Mouse (Mus musculus) forebrain, embryonic 16.5 days (tissue): ENCODE data around the gene Ube2z. TPM values are rescaled to one million over a fixed set of nuclear protein-coding genes. Genes with fewer than 3 reads are reported as not detected.

Source experiments
- ATAC-seq: fragments of 200-750 bp; cut with Nextera tagmentation; 2 replicates; pipeline ENCODE4 v1.8.0; 2017; ENCODE audit warnings: mild to moderate bottlenecking, moderate library complexity
- H3K27ac ChIP-seq: fragments of 300-500 bp; sonication (generic); 2 replicates; pipeline ENCODE4 v1.5.1; 2014; ENCODE audit warnings: low read length, control low read depth
- H3K27me3 ChIP-seq: fragments of 300-500 bp; sonication (generic); replicated peaks from 2 replicates; pipeline ENCODE4 v1.6.1; 2014; ENCODE audit warnings: low read length; ENCODE audit not compliant: control insufficient read depth, insufficient read depth
- H3K36me3 ChIP-seq: fragments of 300-500 bp; sonication (generic); 2 replicates; pipeline ENCODE4 v1.6.1; 2014; ENCODE audit not compliant: control insufficient read depth, insufficient read depth
- H3K4me1 ChIP-seq: fragments of 300-500 bp; sonication (generic); replicated peaks from 2 replicates; pipeline ENCODE4 v1.6.1; 2014; ENCODE audit warnings: low read length; ENCODE audit not compliant: control insufficient read depth, insufficient read depth
- H3K4me2 ChIP-seq: fragments of 300-500 bp; sonication (generic); 2 replicates; pipeline ENCODE4 v1.6.1; 2014; ENCODE audit warnings: mild to moderate bottlenecking, low read length, control low read depth
- H3K4me3 ChIP-seq: fragments of 300-500 bp; sonication (generic); replicated peaks from 2 replicates; pipeline ENCODE4 v1.5.1; 2014; ENCODE audit warnings: mild to moderate bottlenecking, low read length, control low read depth
- H3K9ac ChIP-seq: fragments of 300-500 bp; sonication (generic); replicated peaks from 2 replicates; pipeline ENCODE4 v1.6.1; 2014; ENCODE audit warnings: low read depth, low read length, control low read depth
- H3K9me3 ChIP-seq: fragments of 300-500 bp; sonication (generic); 2 replicates; pipeline ENCODE4 v1.6.1; 2016; ENCODE audit warnings: low read length; ENCODE audit not compliant: control insufficient read depth
- WGBS: fragments of 180-500 bp; shearing (Covaris S2); extraction: QIAGEN DNeasy Blood & Tissue Kit; methylation state at CpG from one replicate; pipeline ENCODE4 v1.1.7; 2014; 5-methylcytosine and 5-hydroxymethylcytosine counted together
- polyA plus RNA-seq: library from polyadenylated mRNA; unstranded; fragments of >200 nt; fragmentation: Nextera tagmentation; extraction: Ambion mirVana; gene quantifications from 2 replicates; pipeline ENCODE4 v1.2.1, GENCODE M21; 2015

The Ube2z gene
- polyA plus RNA-seq, 1 experiment from 2014 or later, result 35.4 TPM

- H3K27me3 ChIP-seq, result no peaks in the 10 kb centered on the region
- H3K4me1 ChIP-seq, result no peaks in the 10 kb centered on the region
- peaks cover 31% of the 10 kb centered on the region for H3K36me3 ChIP-seq
- no peaks in the 10 kb centered on the region for H3K9me3 ChIP-seq
- no peak overlapping the region for H3K27ac ChIP-seq
- 84% methylated on average over 11 of the region's 11 CpGs for WGBS
- no peak for ATAC-seq
- H3K9ac ChIP-seq, result no peak overlapping the region
- H3K4me2 ChIP-seq, result no peak overlapping the region
- no peak overlapping the region for H3K4me3 ChIP-seq
Observed at GRCm38 (mm10) chr11:96044803-96045567, 20.2 kb downstream of the Ube2z start.

- peaks cover 14% of the 10 kb centered on the region; the same call in 1 of the 2 replicates for H3K36me3 ChIP-seq
- peaks cover 19% of the 10 kb centered on the region for H3K4me1 ChIP-seq
- no peaks in the 10 kb centered on the region for H3K9me3 ChIP-seq
- no peak overlapping the region for H3K9ac ChIP-seq
- H3K4me2 ChIP-seq, result no peak overlapping the region
- H3K4me3 ChIP-seq, result no peak overlapping the region
- H3K27ac ChIP-seq, result no peak overlapping the region
- WGBS, result 94% methylated on average over 1 of the region's 1 CpGs
- H3K27me3 ChIP-seq, result no peaks in the 10 kb centered on the region
- ATAC-seq, result no peak
Observed at GRCm38 (mm10) chr11:96038560-96038959, 26.6 kb downstream of the Ube2z start.

- Histone ChIP-seq H3K27ac (no peak overlapping the region), H3K9me3 (no peaks in the 10 kb centered on the region), H3K4me2 (no peak overlapping the region), H3K9ac (no peak overlapping the region), H3K36me3 (peaks cover 14% of the 10 kb centered on the region; the same call in 1 of the 2 replicates), H3K27me3 (no peaks in the 10 kb centered on the region), H3K4me3 (no peak overlapping the region), H3K4me1 (peaks cover 19% of the 10 kb centered on the region)
- WGBS, result 94% methylated on average over 5 of the region's 5 CpGs
- no peak for ATAC-seq
Observed at GRCm38 (mm10) chr11:96037499-96037898, 27.7 kb downstream of the Ube2z start.

GRCm38 (mm10) chr11:96035133-96035532 is 30.1 kb downstream of the Ube2z start:
- Histone ChIP-seq H3K9me3 (no peaks in the 10 kb centered on the region), H3K27me3 (no peaks in the 10 kb centered on the region; the same call in 1 of the 2 replicates), H3K4me1 (peaks cover 19% of the 10 kb centered on the region), H3K4me3 (peak overlapping the region; percentile 68), H3K4me2 (peak overlapping the region; percentile 91), H3K9ac (peak overlapping the region; percentile 71), H3K27ac (no peak overlapping the region), H3K36me3 (0 out of 2 replicates have a peak, but pooled peaks cover 6% of the 10 kb centered on the region)
- WGBS, result 7% methylated on average over 6 of the region's 6 CpGs
- peak; percentile 20; the same call in 1 of the 2 replicates for ATAC-seq

GRCm38 (mm10) chr11:96034596-96035052 is 30.6 kb downstream of the Ube2z start, which contains the start of gene Snf8:
Snf8 (plus strand) TSS chr11:96034885.
- WGBS, result 0% methylated on average over 29 of the region's 29 CpGs
- Histone ChIP-seq H3K9ac (peak within 1 kb of the TSS; percentile 71), H3K36me3 (0 out of 2 replicates have a peak, but pooled peaks cover 6% of the 10 kb centered on the region), H3K9me3 (no peaks in the 10 kb centered on the region), H3K4me3 (peak within 1 kb of the TSS; percentile 68), H3K27ac (no peak within 1 kb of the TSS), H3K27me3 (no peaks in the 10 kb centered on the region; the same call in 1 of the 2 replicates), H3K4me2 (peak within 1 kb of the TSS; percentile 91), H3K4me1 (peaks cover 19% of the 10 kb centered on the region)
- peak; percentile 88 for ATAC-seq

GRCm38 (mm10) chr11:96034116-96034515 is 31.1 kb downstream of the Ube2z start:
- H3K4me1 ChIP-seq, result peaks cover 19% of the 10 kb centered on the region
- H3K4me2 ChIP-seq, result peak overlapping the region; percentile 91
- no peaks in the 10 kb centered on the region for H3K9me3 ChIP-seq
- H3K27ac ChIP-seq, result no peak overlapping the region
- H3K9ac ChIP-seq, result no peak overlapping the region
- H3K4me3 ChIP-seq, result peak overlapping the region; percentile 68
- no peak for ATAC-seq
- no peaks in the 10 kb centered on the region; the same call in 1 of the 2 replicates for H3K27me3 ChIP-seq
- 53% methylated on average over 8 of the region's 8 CpGs for WGBS
- 0 out of 2 replicates have a peak, but pooled peaks cover 2% of the 10 kb centered on the region for H3K36me3 ChIP-seq

- H3K36me3 ChIP-seq, result no peaks in the 10 kb centered on the region
- H3K4me1 ChIP-seq, result peaks cover 19% of the 10 kb centered on the region
- H3K4me3 ChIP-seq, result no peak overlapping the region
- H3K27ac ChIP-seq, result no peak overlapping the region
- no peaks in the 10 kb centered on the region for H3K9me3 ChIP-seq
- no peak overlapping the region for H3K4me2 ChIP-seq
- no peak overlapping the region for H3K9ac ChIP-seq
- no peak for ATAC-seq
- WGBS, result 94% methylated on average over 2 of the region's 3 CpGs
- no peaks in the 10 kb centered on the region; the same call in 1 of the 2 replicates for H3K27me3 ChIP-seq
Observed at GRCm38 (mm10) chr11:96033264-96033663, 31.9 kb downstream of the Ube2z start.

- H3K9ac ChIP-seq, result no peak overlapping the region
- H3K4me2 ChIP-seq, result no peak overlapping the region
- no peaks in the 10 kb centered on the region for H3K9me3 ChIP-seq
- WGBS, result 77% methylated on average over 2 of the region's 2 CpGs
- no peak overlapping the region for H3K27ac ChIP-seq
- no peaks in the 10 kb centered on the region for H3K36me3 ChIP-seq
- no peaks in the 10 kb centered on the region; the same call in 1 of the 2 replicates for H3K27me3 ChIP-seq
- no peak for ATAC-seq
- H3K4me1 ChIP-seq, result peaks cover 17% of the 10 kb centered on the region
- no peak overlapping the region for H3K4me3 ChIP-seq
Observed at GRCm38 (mm10) chr11:96031701-96032100, 33.5 kb downstream of the Ube2z start.

- Histone ChIP-seq H3K4me3 (no peak overlapping the region), H3K9me3 (no peaks in the 10 kb centered on the region), H3K36me3 (no peaks in the 10 kb centered on the region), H3K27ac (no peak overlapping the region), H3K9ac (no peak overlapping the region), H3K4me2 (no peak overlapping the region), H3K4me1 (peaks cover 10% of the 10 kb centered on the region), H3K27me3 (no peaks in the 10 kb centered on the region; the same call in 1 of the 2 replicates)
- WGBS, result 88% methylated on average over 3 of the region's 3 CpGs
- no peak for ATAC-seq
Observed at GRCm38 (mm10) chr11:96030571-96030970, 34.6 kb downstream of the Ube2z start.
